Mouse (Mus musculus): ENCODE measurements around the gene Fam49a.
A peak's percentile ranks its signal among the peaks of the same experiment; 100 is the strongest.
"Not testable (repeated sequence)": the region's sequence is repeated elsewhere in the genome, so short reads cannot be mapped to it uniquely, and the experiment has no call there.

Gene Fam49a

GRCm38 (mm10) chr12:12261987-12262971 is at the start of gene Fam49a:
TSS of gene Fam49a (plus strand) at chr12:12262139.
- DNase-seq (ENCODE audit: low spot score in 2 of 2) = peak; percentile 62 to 76

GRCm38 (mm10) chr12:12213536-12213935 is 48.4 kb upstream of the Fam49a start:
- no peak for DNase-seq (ENCODE audit: low spot score in 2 of 2)

- no peak for DNase-seq (ENCODE audit: low spot score in 2 of 2)
Measured at GRCm38 (mm10) chr12:12218947-12219346, 43.0 kb upstream of the Fam49a start.

GRCm38 (mm10) chr12:12220755-12221496 is 41.0 kb upstream of the Fam49a start:
- DNase-seq (ENCODE audit: low spot score in 2 of 2) = no peak

- no peak for DNase-seq (ENCODE audit: low spot score in 2 of 2)
Measured at GRCm38 (mm10) chr12:12222585-12223290, 39.2 kb upstream of the Fam49a start.

GRCm38 (mm10) chr12:12223336-12223735 is 38.6 kb upstream of the Fam49a start:
- DNase-seq (ENCODE audit: low spot score in 2 of 2) = no peak

- no peak for DNase-seq (ENCODE audit: low spot score in 2 of 2)
Measured at GRCm38 (mm10) chr12:12225706-12226105, 36.2 kb upstream of the Fam49a start.

GRCm38 (mm10) chr12:12227594-12227993 is 34.3 kb upstream of the Fam49a start:
- DNase-seq (ENCODE audit: low spot score in 2 of 2) = no peak

- no peak for DNase-seq (ENCODE audit: low spot score in 2 of 2)
Measured at GRCm38 (mm10) chr12:12230031-12230557, 31.8 kb upstream of the Fam49a start.

GRCm38 (mm10) chr12:12232097-12232496 is 29.8 kb upstream of the Fam49a start:
- no peak for DNase-seq (ENCODE audit: low spot score in 2 of 2)

GRCm38 (mm10) chr12:12236978-12237377 is 25.0 kb upstream of the Fam49a start:
- DNase-seq (ENCODE audit: low spot score in 2 of 2) = no peak

GRCm38 (mm10) chr12:12239502-12239901 is 22.4 kb upstream of the Fam49a start:
- DNase-seq (ENCODE audit: low spot score in 2 of 2) = no peak

- no peak for DNase-seq (ENCODE audit: low spot score in 2 of 2)
Measured at GRCm38 (mm10) chr12:12243148-12243547, 18.8 kb upstream of the Fam49a start.

- not testable (repeated sequence) for DNase-seq (ENCODE audit: low spot score in 2 of 2)
Measured at GRCm38 (mm10) chr12:12247023-12247422, 14.9 kb upstream of the Fam49a start.

- DNase-seq (ENCODE audit: low spot score in 2 of 2) = no peak
Measured at GRCm38 (mm10) chr12:12249521-12249920, 12.4 kb upstream of the Fam49a start.

- no peak for DNase-seq (ENCODE audit: low spot score in 2 of 2)
Measured at GRCm38 (mm10) chr12:12253526-12253925, 8.4 kb upstream of the Fam49a start.

- no peak for DNase-seq (ENCODE audit: low spot score in 2 of 2)
Measured at GRCm38 (mm10) chr12:12254139-12254538, 7.8 kb upstream of the Fam49a start.

GRCm38 (mm10) chr12:12260979-12261960 is 669 bp upstream of the Fam49a start:
- DNase-seq (ENCODE audit: low spot score in 2 of 2) = no peak

- no peak for DNase-seq (ENCODE audit: low spot score in 2 of 2)
Measured at GRCm38 (mm10) chr12:12263371-12263791, 1.4 kb downstream of the Fam49a start.

GRCm38 (mm10) chr12:12264151-12264550 is 2.2 kb downstream of the Fam49a start:
- no peak for DNase-seq (ENCODE audit: low spot score in 2 of 2)

Measured in urinary bladder, postnatal 4 days (tissue).